Mouse (Mus musculus) neutrophil, adult 5-6 weeks (primary cell): Measurements from ENCODE around the gene Gm9817. TPM values are rescaled to one million over a fixed set of nuclear protein-coding genes. Genes with fewer than 3 reads are reported as not detected.

Experiments
- ATAC-seq: fragments of 151-379, 151-347 bp; 2 replicates; pipeline ENCODE4 v1.8.0; 2017; ENCODE audit warnings: mild to moderate bottlenecking, moderate TSS enrichment; ENCODE audit not compliant: insufficient number of reproducible peaks, poor library complexity, low FRiP score, severe bottlenecking; ENCODE audit errors: extremely low read depth
- total RNA-seq: library from RNA; stranded (forward); fragments of 200-1000 nt; gene quantifications from 2 replicates; pipeline ENCODE4 v1.2.3, GENCODE M21; 2017

Gm9817 gene
- total RNA-seq, 1 experiment from 2014 or later, result not detected

DNA sequence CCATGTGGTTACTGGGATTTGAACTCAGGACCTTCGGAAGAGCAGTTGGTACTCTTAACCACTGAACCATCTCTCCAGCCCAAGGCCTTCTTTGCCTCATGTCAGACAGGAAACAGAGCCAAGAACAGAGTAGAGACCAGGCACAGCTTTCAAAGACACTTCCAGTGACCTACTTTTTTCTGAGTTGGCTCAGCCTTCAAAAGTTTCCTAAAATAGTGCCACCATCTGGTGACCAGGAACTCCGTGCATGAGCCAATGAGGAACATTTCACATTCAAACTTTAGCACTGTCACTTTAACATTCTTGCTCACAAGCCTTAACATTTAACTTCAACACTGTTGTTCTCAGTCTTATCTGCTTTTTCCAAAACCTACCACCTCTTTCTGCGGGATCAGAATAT is 2.3 kb downstream of the Gm9817 start:
- ATAC-seq, result no peak

DNA sequence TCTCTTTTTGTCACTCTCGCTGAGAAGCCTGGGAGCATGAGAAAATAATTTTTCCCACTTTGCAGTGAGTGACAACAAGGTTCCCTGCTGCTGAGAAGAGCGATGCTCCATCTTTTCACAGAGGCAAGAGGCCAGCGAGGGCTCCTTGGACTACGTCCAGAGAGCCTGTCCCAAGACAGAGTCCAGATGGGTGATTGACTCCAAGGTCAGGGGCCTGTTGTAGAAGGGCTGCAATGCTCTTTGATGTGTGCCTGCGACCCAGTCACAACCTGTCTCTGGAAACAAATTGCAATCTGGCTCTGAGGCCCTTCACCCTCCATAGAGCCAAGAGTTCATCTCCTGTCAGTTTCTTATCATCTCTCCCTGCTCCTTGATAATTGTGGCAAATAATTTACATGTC is 5.2 kb downstream of the Gm9817 start:
- ATAC-seq, result no peak

DNA sequence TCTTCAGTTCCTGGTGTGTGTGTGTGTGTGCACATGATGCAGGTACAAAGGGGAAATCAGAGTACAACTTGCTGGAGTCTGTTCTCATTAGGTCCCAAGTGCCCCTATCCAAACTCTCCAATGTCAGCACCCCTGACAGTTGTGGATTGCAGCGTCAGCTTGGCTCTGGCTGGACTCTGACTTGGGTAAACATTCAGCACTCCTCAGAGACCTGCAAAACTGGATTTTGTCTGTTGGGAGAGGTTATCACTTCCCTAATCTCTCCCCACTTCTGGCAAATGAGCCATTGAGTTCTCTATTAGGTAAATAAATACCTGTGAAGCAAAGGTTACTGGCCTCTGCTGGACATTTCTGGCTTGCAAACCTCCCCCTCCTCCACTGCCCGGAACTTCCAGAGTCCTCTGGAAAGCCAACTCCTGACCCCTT is 10.3 kb downstream of the Gm9817 start:
- ATAC-seq, result no peak

DNA sequence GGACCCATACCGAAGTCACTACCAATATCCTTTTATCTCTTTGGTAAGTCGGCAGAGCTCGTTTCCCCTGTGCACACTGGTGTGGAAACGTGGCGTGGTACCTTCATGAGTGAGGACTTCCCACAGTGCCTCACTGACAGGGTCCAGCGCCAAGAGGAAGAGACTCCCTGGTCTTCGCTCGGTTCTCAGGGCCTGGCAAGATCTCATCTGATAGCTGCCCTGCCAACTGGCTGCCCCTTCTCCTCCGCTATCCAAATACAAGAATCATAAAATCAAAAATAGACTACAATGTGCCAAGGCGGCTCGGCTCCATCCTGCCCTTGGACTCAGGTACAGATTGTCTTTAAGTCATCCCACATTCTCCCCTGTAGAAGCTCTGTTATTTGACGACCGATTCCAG is 11.4 kb downstream of the Gm9817 start:
- no peak for ATAC-seq

DNA sequence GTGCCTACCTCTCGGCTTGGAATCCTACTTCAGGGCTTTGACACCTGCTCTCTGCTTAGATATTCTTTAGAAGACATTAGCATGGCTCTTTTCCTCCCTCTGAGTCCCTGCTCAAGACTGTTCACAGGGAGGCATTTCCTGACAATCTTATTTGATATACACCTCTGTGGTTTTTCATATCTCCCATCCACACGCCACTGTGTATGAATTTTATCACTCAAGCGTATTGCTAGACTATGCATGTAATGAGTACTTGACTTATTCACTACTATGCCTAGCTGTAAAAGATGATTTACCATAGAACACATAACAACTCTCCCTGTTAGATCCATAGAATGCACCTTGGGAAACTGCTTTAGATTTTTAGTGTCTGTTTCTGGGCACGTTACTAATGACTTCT is 14.3 kb downstream of the Gm9817 start:
- ATAC-seq, result no peak

DNA sequence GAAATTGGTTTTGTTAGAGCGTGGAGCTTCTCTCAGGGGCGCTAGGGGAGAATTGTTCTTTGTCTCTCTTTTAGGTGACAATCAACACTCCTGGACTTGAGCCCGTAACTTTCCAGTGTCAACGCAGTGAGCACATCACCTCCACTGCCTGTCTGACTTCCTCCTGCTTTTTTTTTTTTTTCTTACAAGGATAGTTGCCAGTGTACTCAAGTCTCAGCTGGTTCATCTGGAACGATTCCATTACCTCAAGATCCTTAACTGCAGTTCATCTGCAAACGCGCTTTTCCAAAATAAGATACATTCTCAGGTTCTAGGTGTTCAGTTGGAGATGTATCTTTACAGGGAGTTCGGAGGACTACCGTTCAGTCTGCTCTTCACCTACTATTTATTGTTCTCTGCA is 16.5 kb downstream of the Gm9817 start:
- no peak for ATAC-seq

DNA sequence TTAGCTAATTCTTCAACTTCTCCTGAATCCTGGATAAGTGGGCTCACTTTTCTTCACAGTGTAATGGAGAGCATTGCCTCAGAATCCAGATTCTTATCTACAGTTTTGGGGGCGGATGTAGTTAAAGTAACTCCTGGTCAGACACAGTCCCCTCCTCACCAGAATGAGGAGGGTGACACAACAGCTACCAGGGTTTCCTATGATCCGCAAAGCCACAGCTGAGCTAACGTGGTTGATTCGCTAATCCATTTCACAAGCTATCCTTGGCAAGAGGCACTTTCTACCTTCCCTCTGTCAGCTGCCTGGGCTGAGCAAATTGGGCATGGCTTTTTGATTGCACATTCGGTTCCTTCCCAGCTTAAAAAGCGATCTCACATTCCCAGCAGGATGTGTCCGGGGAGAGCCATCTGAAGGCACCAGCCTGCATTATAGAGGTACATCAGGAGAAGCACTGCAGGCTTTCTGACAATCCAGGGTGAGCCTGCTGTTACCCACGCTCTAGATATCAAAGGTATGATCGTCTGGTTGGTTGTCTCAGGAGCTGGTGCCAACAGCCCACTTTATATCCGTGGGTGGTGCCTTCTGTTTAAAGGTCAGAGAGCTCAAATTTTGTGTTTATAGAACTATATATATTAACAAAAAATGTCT is 21.2 kb downstream of the Gm9817 start:
- ATAC-seq, result no peak

DNA sequence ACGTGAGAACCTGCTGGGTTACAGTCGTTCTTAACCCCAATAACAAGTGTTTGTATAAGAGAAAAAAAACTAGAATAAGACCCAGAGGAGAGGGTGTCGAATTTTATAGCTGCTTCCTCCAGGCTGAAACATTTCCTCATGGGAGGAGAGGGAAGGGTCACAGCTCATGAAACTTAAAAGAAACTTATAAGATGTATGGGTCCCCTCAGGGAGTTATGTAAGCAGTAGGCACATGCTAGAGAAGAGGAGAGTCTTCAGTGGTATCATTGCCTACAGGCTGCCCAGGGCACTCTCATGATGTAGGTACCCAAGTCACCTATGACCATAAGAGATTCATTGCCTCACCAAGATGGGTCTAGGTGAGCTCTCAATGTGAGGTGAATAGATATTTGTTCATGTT is 28.0 kb downstream of the Gm9817 start:
- ATAC-seq, result no peak

DNA sequence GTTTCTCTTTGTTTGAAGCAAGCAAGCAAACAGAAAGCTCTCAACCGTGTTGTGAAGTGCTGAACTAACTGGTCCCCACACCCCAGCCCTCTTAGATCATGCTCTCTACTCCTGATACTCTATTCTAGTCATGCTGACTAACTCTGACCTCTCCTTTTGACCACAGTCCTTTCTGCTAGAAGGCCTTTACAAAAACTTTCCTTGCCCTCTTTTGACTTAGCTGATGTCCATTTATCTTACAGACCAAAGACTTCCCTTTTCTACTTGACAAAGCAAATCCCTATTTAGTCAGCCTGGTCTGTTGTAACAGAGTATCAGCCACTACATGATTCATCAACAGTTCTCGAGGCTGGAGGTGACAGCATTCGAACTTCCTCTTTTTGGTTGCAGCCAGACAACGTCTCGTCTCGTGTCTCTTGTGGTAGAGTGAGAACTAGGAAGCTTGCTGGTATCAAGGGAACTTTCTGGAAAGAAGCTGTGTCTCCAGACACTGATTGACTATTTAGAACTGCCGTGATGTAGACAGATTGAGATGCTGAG is 30.4 kb downstream of the Gm9817 start:
- peak; percentile 96 for ATAC-seq

DNA sequence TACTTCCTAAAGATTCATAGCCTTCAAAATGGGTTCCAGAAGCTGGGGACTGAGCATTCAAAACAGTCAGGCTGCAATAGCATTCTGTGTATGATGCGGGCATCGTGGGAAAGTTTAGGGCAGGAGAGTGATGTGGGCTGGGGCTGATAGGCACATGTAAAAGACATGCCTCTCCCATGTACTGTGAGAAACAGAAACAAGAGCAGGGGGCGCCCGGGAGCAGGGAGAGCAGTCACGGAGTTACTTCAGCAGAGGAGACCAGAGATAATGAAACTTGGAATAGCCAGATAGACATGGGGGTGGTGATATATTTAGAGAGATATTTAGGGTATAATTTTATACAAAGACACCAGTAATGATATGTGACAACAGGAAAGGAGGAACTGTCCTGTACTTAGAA is 39.9 kb downstream of the Gm9817 start:
- no peak for ATAC-seq

DNA sequence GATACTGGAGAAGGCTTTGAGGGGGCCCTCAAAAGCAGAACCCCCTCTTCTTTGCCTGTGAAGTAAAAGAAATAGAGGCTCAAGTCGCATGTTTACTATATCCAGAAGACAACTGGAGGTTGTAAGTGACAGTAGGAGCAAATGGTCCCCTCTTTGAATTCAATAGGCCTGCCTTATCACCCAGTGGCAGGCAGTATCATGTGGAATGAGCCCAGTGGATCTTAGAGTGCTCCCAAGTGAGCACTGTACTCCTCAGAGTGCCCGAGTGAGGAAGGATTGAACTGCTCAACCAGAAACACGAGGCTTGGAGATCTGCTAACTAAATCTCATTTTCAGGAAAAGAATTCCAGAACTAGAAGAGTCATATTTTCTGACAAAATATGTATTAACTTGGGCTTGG is 40.3 kb downstream of the Gm9817 start:
- ATAC-seq, result no peak

Other genes with a start within 250 kb of the Gm9817 start
- 26.4 and 28.1 TPM in 2 replicates for gene Dtnbp1, start 76.5 kb upstream of the Gm9817 start, total RNA-seq